7 mouse cellular contexts compared by ENCODE assay signal in the genomic region with DNA sequence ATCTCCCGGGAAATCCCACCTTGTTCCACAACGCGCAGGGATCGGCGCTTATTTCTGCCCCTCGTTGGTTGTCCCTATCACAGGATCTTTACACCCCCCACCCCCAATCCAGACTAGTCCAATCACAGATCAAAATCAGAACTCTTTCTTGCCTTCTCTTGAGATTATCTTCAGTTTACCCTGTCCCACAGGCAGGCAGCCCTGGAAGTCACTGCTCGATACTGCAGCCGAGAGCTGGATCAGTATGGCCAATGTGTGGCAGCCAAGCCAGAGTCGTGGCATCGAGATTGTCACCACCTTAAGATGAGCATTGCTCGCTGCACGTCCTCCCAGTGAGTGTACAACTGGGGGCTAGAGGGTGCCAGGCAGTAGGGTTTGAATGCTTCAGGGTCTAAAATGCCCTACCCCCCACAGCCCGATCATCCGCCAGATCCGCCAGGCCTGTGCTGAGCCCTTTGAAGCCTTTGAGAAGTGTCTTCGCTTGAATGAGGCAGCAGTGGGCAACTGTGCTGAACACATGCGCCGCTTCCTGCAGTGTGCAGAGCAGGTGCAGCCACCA. TPM values are rescaled to one million over a fixed set of nuclear protein-coding genes. Genes with fewer than 3 reads are reported as not detected.
A peak's percentile ranks its signal among the peaks of the same experiment; 100 is the strongest.
DNase-seq lines count a peak whose midpoint lies in the region; ATAC-seq lines count a peak whose summit lies in the region.

No protein-coding gene starts in this region.

- H3K27ac ChIP-seq in brown adipose tissue, adult 24 weeks (replicated peaks; ENCODE audit: low read depth, low read length), result peak overlapping the region; percentile 71
- H3K27ac ChIP-seq in heart, embryonic 11.5 days (ENCODE audit: low read depth, low read length), result peak overlapping the region; percentile 91
- peak overlapping the region; percentile 91 for H3K27ac ChIP-seq in limb, embryonic 12.5 days
- peak overlapping the region; percentile 81 for H3K27ac ChIP-seq in midbrain, embryonic 15.5 days

- peak; percentile 39 for ATAC-seq in heart, embryonic 11.5 days (replicated peaks; ENCODE audit: insufficient number of reproducible peaks, low FRiP score, low TSS enrichment)
- peak; percentile 13; the same call in 1 of the 2 replicates for ATAC-seq in limb, embryonic 12.5 days (ENCODE audit: insufficient number of reproducible peaks, insufficient read depth, low FRiP score, low TSS enrichment, low read depth)
- peak; percentile 71 for ATAC-seq in midbrain, embryonic 15.5 days (replicated peaks)

- no peaks in the 10 kb centered on the region for H3K27me3 ChIP-seq in heart, embryonic 11.5 days (ENCODE audit: control insufficient read depth, insufficient read depth, low read length)
- H3K27me3 ChIP-seq in limb, embryonic 12.5 days, result no peaks in the 10 kb centered on the region
- no peaks in the 10 kb centered on the region for H3K27me3 ChIP-seq in midbrain, embryonic 15.5 days (replicated peaks)

- peak; percentile 45 for DNase-seq in 3134 (ENCODE audit: extremely low read depth, insufficient read length, low spot score)
- peak; percentile 45 for DNase-seq in 416B (ENCODE audit: low read depth)
- DNase-seq in thymus, postnatal 0 days (ENCODE audit: low spot score), result peak; percentile 88

- H3K4me1 ChIP-seq in brown adipose tissue, adult 24 weeks (ENCODE audit: control insufficient read depth, insufficient read depth, insufficient read length, low read length), result peaks cover 11% of the 10 kb centered on the region
- peaks cover 10% of the 10 kb centered on the region; the same call in 1 of the 2 replicates for H3K4me1 ChIP-seq in heart, embryonic 11.5 days (ENCODE audit: control insufficient read depth, insufficient read depth, low read length)
- H3K4me1 ChIP-seq in limb, embryonic 12.5 days (replicated peaks), result peaks cover 9% of the 10 kb centered on the region
- H3K4me1 ChIP-seq in midbrain, embryonic 15.5 days, result peaks cover 23% of the 10 kb centered on the region

- peak overlapping the region; percentile 58 for H3K9ac ChIP-seq in heart, embryonic 11.5 days (ENCODE audit: low read depth, low read length)
- peak overlapping the region; percentile 63 for H3K9ac ChIP-seq in limb, embryonic 12.5 days (replicated peaks)
- H3K9ac ChIP-seq in midbrain, embryonic 15.5 days, result peak overlapping the region; percentile 40

- no peaks in the 10 kb centered on the region; the same call in 1 of the 2 replicates for H3K9me3 ChIP-seq in heart, embryonic 11.5 days (replicated peaks; ENCODE audit: control insufficient read depth, low read length)
- H3K9me3 ChIP-seq in limb, embryonic 12.5 days, result peaks cover 13% of the 10 kb centered on the region
- no peaks in the 10 kb centered on the region for H3K9me3 ChIP-seq in midbrain, embryonic 15.5 days

- H3K36me3 ChIP-seq in heart, embryonic 11.5 days (ENCODE audit: control insufficient read depth, insufficient read depth, low read length), result peaks cover 23% of the 10 kb centered on the region
- H3K36me3 ChIP-seq in limb, embryonic 12.5 days, result peaks cover 62% of the 10 kb centered on the region
- H3K36me3 ChIP-seq in midbrain, embryonic 15.5 days (replicated peaks), result peaks cover 31% of the 10 kb centered on the region

- H3K4me3 ChIP-seq in brown adipose tissue, adult 24 weeks (ENCODE audit: insufficient read depth, low read depth, low read length), result peak overlapping the region; percentile 80
- peak overlapping the region; percentile 72 for H3K4me3 ChIP-seq in heart, embryonic 11.5 days (ENCODE audit: low read depth, low read length)
- peak overlapping the region; percentile 66 for H3K4me3 ChIP-seq in limb, embryonic 12.5 days (replicated peaks)
- peak overlapping the region; percentile 72 for H3K4me3 ChIP-seq in midbrain, embryonic 15.5 days

- WGBS in heart, embryonic 11.5 days (ENCODE audit: insufficient replicate concordance), result 35% methylated on average over 18 of the region's 18 CpGs
- 39% methylated on average over 18 of the region's 18 CpGs for WGBS in limb, embryonic 12.5 days
- WGBS in midbrain, embryonic 15.5 days, result 22% methylated on average over 18 of the region's 18 CpGs

- peak overlapping the region; percentile 83 for H3K4me2 ChIP-seq in heart, embryonic 11.5 days
- H3K4me2 ChIP-seq in limb, embryonic 12.5 days, result peak overlapping the region; percentile 85
- H3K4me2 ChIP-seq in midbrain, embryonic 15.5 days, result peak overlapping the region; percentile 63

RNA-seq across cellular contexts. Expression of gene Chchd5, which starts 0.6 kb away (rescaled TPM):
- 19.6 and 20.1 TPM in 2 replicates for polyA plus RNA-seq in brown adipose tissue, adult 24 weeks (2012; ENCODE audit: insufficient read depth, insufficient read length, missing spikeins)
- 18.2 and 20.1 TPM in 2 replicates for polyA plus RNA-seq in heart, embryonic 11.5 days (2014; fragmentation: Nextera tagmentation; extraction: Ambion mirVana)
- polyA plus RNA-seq in limb, embryonic 12.5 days (2016; fragmentation: Nextera tagmentation; extraction: Ambion mirVana), result 29.4 and 29.8 TPM in 2 replicates
- 19.6 and 20.3 TPM in 2 replicates for polyA plus RNA-seq in midbrain, embryonic 15.5 days (2015; fragmentation: Nextera tagmentation; extraction: Ambion mirVana)
- polyA plus RNA-seq in thymus, postnatal 0 days (2015; fragmentation: Nextera tagmentation; extraction: Ambion mirVana), result 27.8 and 28.7 TPM in 2 replicates

RNA-seq across cellular contexts. Expression of gene Polr1b, which starts 29.3 kb away (rescaled TPM):
- polyA plus RNA-seq in brown adipose tissue, adult 24 weeks (2012; ENCODE audit: insufficient read depth, insufficient read length, missing spikeins), result 2.7 and 3.5 TPM in 2 replicates
- 14.8 and 15.4 TPM in 2 replicates for polyA plus RNA-seq in heart, embryonic 11.5 days (2014; fragmentation: Nextera tagmentation; extraction: Ambion mirVana)
- 33.0 and 36.3 TPM in 2 replicates for polyA plus RNA-seq in limb, embryonic 12.5 days (2016; fragmentation: Nextera tagmentation; extraction: Ambion mirVana)
- 17.1 and 17.5 TPM in 2 replicates for polyA plus RNA-seq in midbrain, embryonic 15.5 days (2015; fragmentation: Nextera tagmentation; extraction: Ambion mirVana)
- 19.4 TPM in 2 replicates for polyA plus RNA-seq in thymus, postnatal 0 days (2015; fragmentation: Nextera tagmentation; extraction: Ambion mirVana)

Comparison
In these comparisons a context has a peak if more than half of its experiments do, and no peak if none do; other contexts are left out.
1. Peak in every context shown above with its lines: DNase-seq, ATAC-seq, H3K4me3 ChIP-seq and H3K27ac ChIP-seq.
2. ATAC-seq: peak in every context shown above with its lines; median percentile 71 in midbrain, embryonic 15.5 days; 39 in heart, embryonic 11.5 days; 13 in limb, embryonic 12.5 days.